Mouse (Mus musculus) MEL (cell line): Measurements from ENCODE around the gene Ppp6r2. TPM values are rescaled to one million over a fixed set of nuclear protein-coding genes. Genes with fewer than 3 reads are reported as not detected.

Experiments
- DNase-seq: peaks from one replicate; pipeline ENCODE4 v3.0.0; 2011; ENCODE audit warnings: low read depth, low spot score
- H3K27ac ChIP-seq: 2 replicates; pipeline ENCODE4 v1.5.1; 2012; ENCODE audit warnings: low read depth, mild to moderate bottlenecking, control low read depth, low read length, moderate library complexity; ENCODE audit not compliant: control insufficient read depth
- H3K27me3 ChIP-seq, 2 experiments: fragments of 150-350 bp in 1 of 2; sonication (generic) in 1 of 2; 2 replicates each; pipeline ENCODE4 v1.6.1; 2012; ENCODE audit warnings: low read length in 2 of 2, mild to moderate bottlenecking in 2 of 2, improper control_type of control experiment in 1 of 2, moderate library complexity in 1 of 2; ENCODE audit not compliant: insufficient read depth in 2 of 2, control insufficient read depth in 1 of 2
- H3K36me3 ChIP-seq, 2 experiments: 2 replicates each; pipeline ENCODE4 v1.6.1; 2012 to 2014; ENCODE audit warnings: low read length in 2 of 2, improper control_type of control experiment in 1 of 2, inconsistent platforms in 1 of 2, mild to moderate bottlenecking in 1 of 2; ENCODE audit not compliant: insufficient read depth in 2 of 2, control insufficient read depth in 1 of 2
- H3K4me1 ChIP-seq, 2 experiments: fragments of 150-350 bp in 1 of 2; sonication (generic) in 1 of 2; 2 replicates each; pipeline ENCODE4 v1.6.1; 2012; ENCODE audit warnings: low read length in 2 of 2, improper control_type of control experiment in 1 of 2, mild to moderate bottlenecking in 1 of 2; ENCODE audit not compliant: insufficient read depth in 2 of 2, control insufficient read depth in 1 of 2
- H3K4me3 ChIP-seq, 2 experiments: fragments of 150-350 bp in 1 of 2; sonication (generic) in 1 of 2; 2 replicates each; pipeline ENCODE4 v1.5.1; 2012; ENCODE audit warnings: low read depth in 2 of 2, low read length in 2 of 2, mild to moderate bottlenecking in 2 of 2, moderate library complexity in 2 of 2, control low read depth in 1 of 2, improper control_type of control experiment in 1 of 2; ENCODE audit not compliant: control insufficient read depth in 1 of 2, insufficient read depth in 1 of 2
- H3K79me2 ChIP-seq: 2 replicates; pipeline ENCODE4 v1.6.1; 2012; ENCODE audit warnings: mild to moderate bottlenecking, low read length, moderate library complexity; ENCODE audit not compliant: control insufficient read depth, poor library complexity, insufficient read depth
- H3K9ac ChIP-seq: 2 replicates; pipeline ENCODE4 v1.6.1; 2012; ENCODE audit warnings: low read depth, mild to moderate bottlenecking, control low read depth, low read length, moderate library complexity; ENCODE audit not compliant: control insufficient read depth, poor library complexity, severe bottlenecking
- H3K9me3 ChIP-seq: fragments of 150-350 bp; sonication (generic); replicated peaks from 2 replicates; pipeline ENCODE4 v1.6.1; 2012; ENCODE audit warnings: mild to moderate bottlenecking, low read length, improper control_type of control experiment, moderate library complexity; ENCODE audit not compliant: insufficient read depth
- BHLHE40 ChIP-seq: IDR thresholded peaks from 2 replicates; pipeline ENCODE4 v1.6.1; 2012; ENCODE audit warnings: low read depth, mild to moderate bottlenecking, inconsistent platforms, low read length, improper control_type of control experiment, borderline replicate concordance
- CHD2 ChIP-seq: IDR thresholded peaks from 2 replicates; pipeline ENCODE4 v1.6.1; 2011; ENCODE audit warnings: low read length, improper control_type of control experiment
- CTCF ChIP-seq, 3 experiments: IDR thresholded peaks in 2 of 3; conservative IDR thresholded peaks in 1 of 3; 2 replicates each; pipeline ENCODE4 v1.5.1; 2011 to 2012; ENCODE audit warnings: low read length in 3 of 3, low read depth in 2 of 3, mild to moderate bottlenecking in 2 of 3, improper control_type of control experiment in 1 of 3, inconsistent platforms in 1 of 3, mixed read lengths in 1 of 3, moderate library complexity in 1 of 3; ENCODE audit not compliant: control insufficient read depth in 1 of 3, insufficient read depth in 1 of 3, poor library complexity in 1 of 3, severe bottlenecking in 1 of 3
- ELF1 ChIP-seq: IDR thresholded peaks from 2 replicates; pipeline ENCODE4 v1.6.1; 2014; ENCODE audit warnings: low read depth, mild to moderate bottlenecking, inconsistent platforms, low read length, improper control_type of control experiment, moderate library complexity
- EP300 ChIP-seq, 2 experiments: IDR thresholded peaks; 2 replicates each; pipeline ENCODE4 v1.6.1; 2011; ENCODE audit warnings: improper control_type of control experiment in 2 of 2, low read length in 2 of 2, low read depth in 1 of 2, mild to moderate bottlenecking in 1 of 2
- ETS1 ChIP-seq: IDR thresholded peaks from 2 replicates; pipeline ENCODE4 v1.6.1; 2012; ENCODE audit warnings: low read depth, mild to moderate bottlenecking, inconsistent platforms, low read length, improper control_type of control experiment, moderate library complexity
- GABPA ChIP-seq: IDR thresholded peaks from 2 replicates; pipeline ENCODE4 v1.6.1; 2012; ENCODE audit warnings: low read depth, mild to moderate bottlenecking, inconsistent platforms, low read length, improper control_type of control experiment, moderate library complexity
- JUND ChIP-seq: IDR thresholded peaks from 2 replicates; pipeline ENCODE4 v1.6.1; 2011; ENCODE audit warnings: low read depth, mild to moderate bottlenecking, improper control_type of control experiment, low read length
- MAFK ChIP-seq: IDR thresholded peaks from 2 replicates; pipeline ENCODE4 v1.6.1; 2011; ENCODE audit warnings: low read depth, mild to moderate bottlenecking, low read length, improper control_type of control experiment, borderline replicate concordance
- MEF2A ChIP-seq: IDR thresholded peaks from 2 replicates; pipeline ENCODE4 v1.6.1; 2014; ENCODE audit warnings: low read depth, mild to moderate bottlenecking, inconsistent platforms, low read length, improper control_type of control experiment; ENCODE audit not compliant: poor library complexity, insufficient replicate concordance, severe bottlenecking; ENCODE audit errors: extremely low read depth
- MXI1 ChIP-seq: IDR thresholded peaks from 2 replicates; pipeline ENCODE4 v1.6.1; 2011; ENCODE audit warnings: mild to moderate bottlenecking, low read depth, low read length, improper control_type of control experiment
- MYB ChIP-seq: IDR thresholded peaks from 2 replicates; pipeline ENCODE4 v1.6.1; 2011; ENCODE audit warnings: mild to moderate bottlenecking, low read depth, low read length, improper control_type of control experiment
- MYC ChIP-seq: IDR thresholded peaks from 2 replicates; pipeline ENCODE4 v1.6.1; 2011; ENCODE audit warnings: low read depth, mild to moderate bottlenecking, low read length, improper control_type of control experiment, moderate library complexity
- NELFE ChIP-seq: IDR thresholded peaks from 2 replicates; pipeline ENCODE4 v1.6.1; 2011; ENCODE audit warnings: low read depth, low read length, improper control_type of control experiment
- POLR2A ChIP-seq, 2 experiments: IDR thresholded peaks; 2 replicates each; pipeline ENCODE4 v1.6.1; 2011 to 2012; ENCODE audit warnings: low read length in 2 of 2, mild to moderate bottlenecking in 2 of 2, control low read depth in 1 of 2, improper control_type of control experiment in 1 of 2, low read depth in 1 of 2, moderate library complexity in 1 of 2; ENCODE audit not compliant: control insufficient read depth in 1 of 2, insufficient read depth in 1 of 2, poor library complexity in 1 of 2
- POLR2AphosphoS5 ChIP-seq: IDR thresholded peaks from 2 replicates; pipeline ENCODE4 v1.6.1; 2012; ENCODE audit warnings: low read depth, borderline replicate concordance, mild to moderate bottlenecking, inconsistent platforms, low read length, moderate library complexity, mixed read lengths
- RAD21 ChIP-seq: IDR thresholded peaks from 2 replicates; pipeline ENCODE4 v1.6.1; 2011; ENCODE audit warnings: mild to moderate bottlenecking, low read depth, low read length, improper control_type of control experiment
- SIN3A ChIP-seq: IDR thresholded peaks from 2 replicates; pipeline ENCODE4 v1.6.1; 2012; ENCODE audit warnings: low read length, improper control_type of control experiment, inconsistent platforms
- SMC3 ChIP-seq: IDR thresholded peaks from 2 replicates; pipeline ENCODE4 v1.6.1; 2011; ENCODE audit warnings: low read depth, low read length, improper control_type of control experiment
- TCF12 ChIP-seq: IDR thresholded peaks from 2 replicates; pipeline ENCODE4 v1.6.1; 2014; ENCODE audit warnings: low read depth, mild to moderate bottlenecking, inconsistent platforms, low read length, improper control_type of control experiment, moderate library complexity
- UBTF ChIP-seq: IDR thresholded peaks from 2 replicates; pipeline ENCODE4 v1.6.1; 2012; ENCODE audit warnings: low read depth, mild to moderate bottlenecking, inconsistent platforms, low read length, improper control_type of control experiment, moderate library complexity, borderline replicate concordance; ENCODE audit not compliant: insufficient read depth
- USF1 ChIP-seq: IDR thresholded peaks from 2 replicates; pipeline ENCODE4 v1.6.1; 2014; ENCODE audit warnings: low read depth, mild to moderate bottlenecking, inconsistent platforms, low read length, improper control_type of control experiment, moderate library complexity
- ZC3H11A ChIP-seq: IDR thresholded peaks from 2 replicates; pipeline ENCODE4 v1.6.1; 2012; ENCODE audit warnings: low read depth, mild to moderate bottlenecking, inconsistent platforms, low read length, improper control_type of control experiment
- ZMIZ1 ChIP-seq: IDR thresholded peaks from 2 replicates; pipeline ENCODE4 v1.6.1; 2012; ENCODE audit warnings: low read depth, mild to moderate bottlenecking, inconsistent platforms, low read length, improper control_type of control experiment, moderate library complexity
- ZNF384 ChIP-seq: IDR thresholded peaks from 2 replicates; pipeline ENCODE4 v1.6.1; 2012; ENCODE audit warnings: low read depth, mild to moderate bottlenecking, inconsistent platforms, low read length, improper control_type of control experiment
- polyA plus RNA-seq, 2 experiments: library from polyadenylated mRNA; stranded (reverse) in 1 of 2; unstranded in 1 of 2; fragments of >175 nt in 1 of 2; fragments of >200 nt in 1 of 2; gene quantifications; 2 replicates each; pipeline versions ENCODE4 v1.2.1 to v1.2.4; 2012; ENCODE audit warnings: low replicate concordance in 2 of 2, low read depth in 1 of 2; ENCODE audit not compliant: insufficient read length in 2 of 2, insufficient read depth in 1 of 2, missing spikeins in 1 of 2
- total RNA-seq: library from RNA; depleted of rRNA; stranded (reverse); fragments of 300-350 nt; gene quantifications from 2 replicates; pipeline ENCODE4 v1.2.3, GENCODE M21; 2012

Gene Ppp6r2
- total and polyA plus RNA-seq, 3 experiments = 15.5 to 23.2 TPM; not detected in 1

GRCm38 (mm10) chr15:89215611-89216233 lies 4.4 kb downstream of the Ppp6r2 start (continued):
- TF ChIP-seq UBTF (no peak), USF1 (no peak), CHD2 (no peak), SMC3 (no peak), EP300 (IDR thresholded peaks at IDR 0.05; ENCODE audit: low read depth in 1 of 2, low read length in 2 of 2) (peak; percentile 90 to 94), GABPA (no peak), ZMIZ1 (0 out of 2 replicates have a peak, but pooled peaks have one; percentile 64), MEF2A (peak; percentile 48; the same call in 1 of the 2 replicates), ZNF384 (peak; percentile 78; the same call in 1 of the 2 replicates), ELF1 (no peak), TCF12 (peak; percentile 94), BHLHE40 (0 out of 2 replicates have a peak, but pooled peaks have one; percentile 4), SIN3A (peak; percentile 71), POLR2AphosphoS5 (no peak), ZC3H11A (no peak), ETS1 (peak; percentile 77), JUND (no peak), POLR2A (IDR thresholded peaks at IDR 0.05; ENCODE audit: control insufficient read depth in 1 of 2, insufficient read depth in 1 of 2, low read depth in 1 of 2, low read length in 2 of 2, poor library complexity in 1 of 2) (no peak)
- TF ChIP-seq, all 39 proteins: peak for 21

DNA sequence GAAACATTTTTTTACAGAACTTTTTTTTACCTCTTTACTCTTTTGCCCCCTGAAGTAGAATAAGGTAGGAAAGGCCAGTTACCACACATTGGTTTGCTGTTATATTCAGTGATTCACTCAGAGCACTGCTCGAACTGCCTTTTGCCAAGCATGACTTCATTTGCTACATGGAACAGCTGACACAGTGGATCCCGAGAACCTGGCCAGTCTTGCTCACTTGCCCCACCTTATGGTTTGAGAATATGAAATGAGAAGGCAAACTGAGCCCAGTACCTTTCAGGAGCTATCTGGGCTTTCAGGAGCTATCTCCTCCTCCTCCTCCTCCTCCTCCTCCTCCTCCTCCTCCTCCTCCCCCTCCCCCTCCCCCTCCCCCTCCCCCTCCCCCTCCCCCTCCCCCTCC lies 22.2 kb downstream of the Ppp6r2 start:
- TF ChIP-seq CTCF (IDR thresholded peaks at IDR 0.05 in 2 of 3, conservative IDR thresholded peaks at IDR 0.05 in 1 of 3; ENCODE audit: control insufficient read depth in 1 of 3, insufficient read depth in 1 of 3, low read depth in 2 of 3, low read length in 3 of 3, poor library complexity in 1 of 3, severe bottlenecking in 1 of 3) = peak in 1 of 3 experiments; percentile 7; a peak in 1 of 6 replicates
- no peak for TF ChIP-seq MXI1
- TF ChIP-seq ZC3H11A = no peak
- TF ChIP-seq NELFE = no peak
- TF ChIP-seq POLR2A (IDR thresholded peaks at IDR 0.05; ENCODE audit: control insufficient read depth in 1 of 2, insufficient read depth in 1 of 2, low read depth in 1 of 2, low read length in 2 of 2, poor library complexity in 1 of 2) = no peak
- peak; percentile 51; the same call in 1 of the 2 replicates for TF ChIP-seq ETS1
- TF ChIP-seq MAFK = no peak
- TF ChIP-seq TCF12 = no peak
- no peak for TF ChIP-seq MYC
- TF ChIP-seq RAD21 = no peak
- TF ChIP-seq ELF1 = no peak
- no peak for TF ChIP-seq CHD2
- no peak for TF ChIP-seq MYB
- TF ChIP-seq JUND = no peak
- TF ChIP-seq, all 39 proteins: peak for 2

More for the DNA sequence above, 22.2 kb downstream of the Ppp6r2 start:
- H3K9me3 ChIP-seq = no peaks in the 10 kb centered on the region
- DNase-seq = peak; percentile 18
- H3K9ac ChIP-seq = no peak overlapping the region
- H3K79me2 ChIP-seq = no peaks in the 10 kb centered on the region
- no peaks in the 10 kb centered on the region for H3K27me3 ChIP-seq
- H3K4me3 ChIP-seq = no peak overlapping the region
- peaks cover 0 to 5% of the 10 kb centered on the region in 2 experiments; a peak in 2 of 4 replicates for H3K36me3 ChIP-seq
- no peaks in the 10 kb centered on the region; a peak in 1 of 4 replicates for H3K4me1 ChIP-seq
- no peak overlapping the region for H3K27ac ChIP-seq
